In genomic region chr5:137776408-137776918, GRCm38 (mm10) we compare ENCODE assay signal across 9 mouse cellular contexts. TPM values are rescaled to one million over a fixed set of nuclear protein-coding genes. Genes with fewer than 3 reads are reported as not detected.
DNase-seq lines count a peak whose midpoint lies in the region; ATAC-seq lines count a peak whose summit lies in the region.
"Had no signal": no experiment of that assay in that cellular context is flagged by ENCODE, and none has a peak within 500 bp of the region (broad histone marks: within the 10 kb centered on the region; RNA-seq: fewer than 3 reads in every experiment).

No protein-coding gene starts in this region.

- H3K36me3 ChIP-seq in hindbrain, embryonic 13.5 days: peaks cover 12% of the 10 kb centered on the region
- peaks cover 19% of the 10 kb centered on the region for H3K36me3 ChIP-seq in hindbrain, embryonic 10.5 days

- DNase-seq in hindbrain, embryonic 10.5 days (ENCODE audit: low spot score): no peak
- peak; percentile 33 for DNase-seq in T-cell, adult 2 months (ENCODE audit: low spot score)
- DNase-seq in kidney, adult 9 months: peak; percentile 70
- no peak for DNase-seq in embryo, embryonic 10.5 days (ENCODE audit: low spot score)
- DNase-seq in right cerebral cortex, postnatal 4 days: no peak
- no peak for DNase-seq in testis, postnatal 10 days (ENCODE audit: low spot score)

- no peak overlapping the region for H3K27ac ChIP-seq in hindbrain, embryonic 13.5 days
- H3K27ac ChIP-seq in hindbrain, embryonic 10.5 days: no peak overlapping the region
- H3K27ac ChIP-seq: neural tube, embryonic 12.5 days had no signal

- 55% methylated on average over 5 of the region's 5 CpGs for WGBS in hindbrain, embryonic 13.5 days
- 60% methylated on average over 5 of the region's 5 CpGs for WGBS in hindbrain, embryonic 10.5 days

- peaks cover 29% of the 10 kb centered on the region for H3K4me1 ChIP-seq in hindbrain, embryonic 13.5 days (replicated peaks)
- peaks cover 22% of the 10 kb centered on the region for H3K4me1 ChIP-seq in hindbrain, embryonic 10.5 days (replicated peaks)

- no peak for ATAC-seq in hindbrain, embryonic 13.5 days (ENCODE audit: low FRiP score)
- peak; percentile 54 for ATAC-seq in megakaryocyte-erythroid progenitor cell, adult 5-6 weeks (replicated peaks; ENCODE audit: low FRiP score, low TSS enrichment, poor library complexity, severe bottlenecking)

- H3K4me3 ChIP-seq in hindbrain, embryonic 13.5 days: no peak overlapping the region
- H3K4me3 ChIP-seq in hindbrain, embryonic 10.5 days: no peak overlapping the region
- H3K4me3 ChIP-seq: neural tube, embryonic 12.5 days had no signal

- H3K9ac ChIP-seq in hindbrain, embryonic 13.5 days: 0 out of 2 replicates have a peak overlapping the region, but pooled peaks have one; percentile 24
- H3K9ac ChIP-seq: neural tube, embryonic 12.5 days had no signal

- H3K27me3 ChIP-seq in hindbrain, embryonic 13.5 days: no peaks in the 10 kb centered on the region
- no peaks in the 10 kb centered on the region for H3K27me3 ChIP-seq in hindbrain, embryonic 10.5 days (ENCODE audit: insufficient read depth, poor library complexity, severe bottlenecking)
- H3K27me3 ChIP-seq: neural tube, embryonic 12.5 days had no signal

- H3K4me2 ChIP-seq in hindbrain, embryonic 13.5 days: no peak overlapping the region
- H3K4me2 ChIP-seq: neural tube, embryonic 12.5 days had no signal

- no peaks in the 10 kb centered on the region for H3K9me3 ChIP-seq in hindbrain, embryonic 13.5 days
- no peaks in the 10 kb centered on the region for H3K9me3 ChIP-seq in hindbrain, embryonic 10.5 days
- H3K9me3 ChIP-seq: neural tube, embryonic 12.5 days had no signal

RNA-seq across cellular contexts. Expression of gene Ppp1r35, which starts 2.2 kb away (rescaled TPM):
- 40.6 and 44.1 TPM in 2 replicates for polyA plus RNA-seq in hindbrain, embryonic 13.5 days (2015; fragmentation: Nextera tagmentation; extraction: Ambion mirVana)
- polyA plus RNA-seq in hindbrain, embryonic 10.5 days (2016; fragmentation: Nextera tagmentation; extraction: Ambion mirVana): 51.4 and 78.3 TPM in 2 replicates
- 40.6 and 60.7 TPM in 2 replicates for total RNA-seq in megakaryocyte-erythroid progenitor cell, adult 5-6 weeks (2014; fragmentation: Nextera tagmentation)
- total RNA-seq in megakaryocyte-erythroid progenitor cell, adult 5-6 weeks (2017): 30.0 and 60.2 TPM in 2 replicates

RNA-seq across cellular contexts. Expression of gene Mepce, which starts 11.0 kb away (rescaled TPM):
- polyA plus RNA-seq in hindbrain, embryonic 13.5 days (2015; fragmentation: Nextera tagmentation; extraction: Ambion mirVana): 10.7 and 11.1 TPM in 2 replicates
- 12.6 TPM in 2 replicates for polyA plus RNA-seq in hindbrain, embryonic 10.5 days (2016; fragmentation: Nextera tagmentation; extraction: Ambion mirVana)
- total RNA-seq in megakaryocyte-erythroid progenitor cell, adult 5-6 weeks (2014; fragmentation: Nextera tagmentation): 59.2 and 84.0 TPM in 2 replicates
- total RNA-seq in megakaryocyte-erythroid progenitor cell, adult 5-6 weeks (2017): 22.0 and 26.7 TPM in 2 replicates

RNA-seq across cellular contexts. Expression of gene Zcwpw1, which starts 11.1 kb away (rescaled TPM):
- 10.6 and 12.3 TPM in 2 replicates for polyA plus RNA-seq in hindbrain, embryonic 13.5 days (2015; fragmentation: Nextera tagmentation; extraction: Ambion mirVana)
- 11.9 and 13.9 TPM in 2 replicates for polyA plus RNA-seq in hindbrain, embryonic 10.5 days (2016; fragmentation: Nextera tagmentation; extraction: Ambion mirVana)
- 4.2 and 5.5 TPM in 2 replicates for total RNA-seq in megakaryocyte-erythroid progenitor cell, adult 5-6 weeks (2014; fragmentation: Nextera tagmentation)
- 7.8 and 18.7 TPM in 2 replicates for total RNA-seq in megakaryocyte-erythroid progenitor cell, adult 5-6 weeks (2017)

RNA-seq across cellular contexts. Expression of gene Tsc22d4, which starts 30.9 kb away (rescaled TPM):
- 61.1 and 62.5 TPM in 2 replicates for polyA plus RNA-seq in hindbrain, embryonic 13.5 days (2015; fragmentation: Nextera tagmentation; extraction: Ambion mirVana)
- 82.5 and 86.0 TPM in 2 replicates for polyA plus RNA-seq in hindbrain, embryonic 10.5 days (2016; fragmentation: Nextera tagmentation; extraction: Ambion mirVana)
- total RNA-seq in megakaryocyte-erythroid progenitor cell, adult 5-6 weeks (2014; fragmentation: Nextera tagmentation): 45.4 and 55.2 TPM in 2 replicates
- total RNA-seq in megakaryocyte-erythroid progenitor cell, adult 5-6 weeks (2017): 43.0 and 66.3 TPM in 2 replicates

RNA-seq across cellular contexts. Expression of gene Nyap1, which starts 35.1 kb away (rescaled TPM):
- 32.9 and 34.1 TPM in 2 replicates for polyA plus RNA-seq in hindbrain, embryonic 13.5 days (2015; fragmentation: Nextera tagmentation; extraction: Ambion mirVana)
- polyA plus RNA-seq in hindbrain, embryonic 10.5 days (2016; fragmentation: Nextera tagmentation; extraction: Ambion mirVana): 4.7 and 9.5 TPM in 2 replicates
- total RNA-seq in megakaryocyte-erythroid progenitor cell, adult 5-6 weeks (2014; fragmentation: Nextera tagmentation): 0.57 TPM in 1 of 2 replicates, not detected in the other
- not detected in 2 replicates for total RNA-seq in megakaryocyte-erythroid progenitor cell, adult 5-6 weeks (2017)

Comparison
In these comparisons a context has a peak if more than half of its experiments do, and no peak if none do; other contexts are left out.
1. DNase-seq: peak in T-cell, adult 2 months (single experiment) and kidney, adult 9 months (single experiment); none in hindbrain, embryonic 10.5 days (single experiment), embryo, embryonic 10.5 days (single experiment), right cerebral cortex, postnatal 4 days (single experiment) and testis, postnatal 10 days (single experiment).